Mouse (Mus musculus) B cell, adult 62 days (primary cell): ENCODE results near the gene Ylpm1. TPM values are rescaled to one million over a fixed set of nuclear protein-coding genes. Genes with fewer than 3 reads are reported as not detected.

ENCODE experiments used
- total RNA-seq: library from RNA; stranded (reverse); gene quantifications from 4 replicates; pipeline ENCODE4 v1.2.4, GENCODE M21; 2023

Ylpm1 gene
- total RNA-seq = 88.3 to 93.3 TPM (median 91.2 TPM) in 4 replicates

GRCm38 (mm10) chr12:84996083-84996496, at the start of gene Ylpm1:
Gene Ylpm1 (plus strand): TSS chr12:84996321.

GRCm38 (mm10) chr12:84970428-84971096, 25.6 kb upstream of the Ylpm1 start, which contains the start of the genes Fcf1 and Arel1:
Gene Fcf1 (plus strand): TSS chr12:84970897.
Gene Arel1 (minus strand): TSS chr12:84970900.

GRCm38 (mm10) chr12:85110698-85111592, 114.8 kb downstream of the Ylpm1 start, which contains the start of the genes Prox2 and Dlst:
Gene Prox2 (minus strand): TSS chr12:85110759.
Gene Dlst (plus strand): TSS chr12:85110833.

Other genes starting within 250 kb of the Ylpm1 start
- gene Npc2, start 223.2 kb upstream of the Ylpm1 start, total RNA-seq = 41.5 to 51.5 TPM (median 48.5 TPM) in 4 replicates
- gene Isca2, start 223.1 kb upstream of the Ylpm1 start, total RNA-seq = 49.9 to 75.6 TPM (median 61.5 TPM) in 4 replicates
- gene Ltbp2, start 119.8 kb upstream of the Ylpm1 start, total RNA-seq = not detected in 4 replicates
- 83.7 to 98.8 TPM (median 94.4 TPM) in 4 replicates for gene Fcf1, start 25.4 kb upstream of the Ylpm1 start, total RNA-seq
- 48.2 to 57.0 TPM (median 52.9 TPM) in 4 replicates for gene Arel1, start 25.4 kb upstream of the Ylpm1 start, total RNA-seq
- gene Prox2, start 114.4 kb downstream of the Ylpm1 start, total RNA-seq = 3.0 to 6.4 TPM (median 4.7 TPM) in 4 replicates
- 229 to 251 TPM (median 243 TPM) in 4 replicates for gene Dlst, start 114.5 kb downstream of the Ylpm1 start, total RNA-seq
- 1.4 to 2.8 TPM (median 1.8 TPM) in 4 replicates for gene Rps6kl1, start 154.9 kb downstream of the Ylpm1 start, total RNA-seq
- gene Pgf, start 181.5 kb downstream of the Ylpm1 start, total RNA-seq = 0.34 to 1.6 TPM in 2 of 4 replicates, not detected in the others
- gene Eif2b2, start 223.2 kb downstream of the Ylpm1 start, total RNA-seq = 90.5 to 126 TPM (median 107 TPM) in 4 replicates